Mouse (Mus musculus) neural tube, embryonic 12.5 days (tissue): Measurements from ENCODE around the gene Slc39a5. TPM values are rescaled to one million over a fixed set of nuclear protein-coding genes. Genes with fewer than 3 reads are reported as not detected.

Experiments used
- microRNA-seq: library from miRNA; unstranded; fragments of <30 nt; microRNA quantifications from one replicate; pipeline ENCODE4, GENCODE M21; 2017
- polyA plus RNA-seq: library from polyadenylated mRNA; unstranded; fragments of >200 nt; fragmentation: Nextera tagmentation; extraction: Ambion mirVana; gene quantifications from 2 replicates; pipeline ENCODE4 v1.2.1, GENCODE M21; 2016

The Slc39a5 gene
- polyA plus RNA-seq, 1 experiment from 2014 or later, result not detected

Small RNAs within 50 kb of the gene (microRNA-seq; reads per million reads assigned to microRNA genes)
- gene Gm25361 (not detected), gene Gm26308 (not detected), gene Mir6914 (not detected), gene Mir6915 (1.1 reads per million)

Other genes with a start within 250 kb of the Slc39a5 start
- gene Rbms2, start 220.9 kb downstream of the Slc39a5 start, polyA plus RNA-seq, result 17.2 and 20.0 TPM in 2 replicates
- gene Gls2, start 206.8 kb downstream of the Slc39a5 start, polyA plus RNA-seq, result 1.00 and 1.5 TPM in 2 replicates
- 21.8 and 21.9 TPM in 2 replicates for gene Spryd4, start 189.4 kb downstream of the Slc39a5 start, polyA plus RNA-seq
- not detected in 2 replicates for gene Mip, start 175.4 kb downstream of the Slc39a5 start, polyA plus RNA-seq
- 48.6 and 50.6 TPM in 2 replicates for gene Timeless, start 169.2 kb downstream of the Slc39a5 start, polyA plus RNA-seq
- gene Apon, start 147.1 kb downstream of the Slc39a5 start, polyA plus RNA-seq, result 0.18 and 0.49 TPM in 2 replicates
- gene Apof, start 132.6 kb downstream of the Slc39a5 start, polyA plus RNA-seq, result not detected in 2 replicates
- gene Stat2, start 130.7 kb downstream of the Slc39a5 start, polyA plus RNA-seq, result 23.3 and 25.6 TPM in 2 replicates
- gene Il23a, start 102.5 kb downstream of the Slc39a5 start, polyA plus RNA-seq, result 0.28 TPM in 1 of 2 replicates, not detected in the other
- 31.5 and 33.0 TPM in 2 replicates for gene Pan2, start 97.9 kb downstream of the Slc39a5 start, polyA plus RNA-seq
- gene Cnpy2, start 78.8 kb downstream of the Slc39a5 start, polyA plus RNA-seq, result 212 and 230 TPM in 2 replicates
- 221 and 230 TPM in 2 replicates for gene Cs, start 63.5 kb downstream of the Slc39a5 start, polyA plus RNA-seq
- 33.3 and 35.2 TPM in 2 replicates for gene Coq10a, start 32.2 kb downstream of the Slc39a5 start, polyA plus RNA-seq
- gene Ankrd52, start 24.1 kb downstream of the Slc39a5 start, polyA plus RNA-seq, result 10.2 and 13.2 TPM in 2 replicates
- 109 and 115 TPM in 2 replicates for gene Nabp2, start 10.3 kb upstream of the Slc39a5 start, polyA plus RNA-seq
- gene Rnf41, start 10.4 kb upstream of the Slc39a5 start, polyA plus RNA-seq, result 61.3 and 61.4 TPM in 2 replicates
- 174 and 177 TPM in 2 replicates for gene Smarcc2, start 58.0 kb upstream of the Slc39a5 start, polyA plus RNA-seq
- gene Myl6, start 92.9 kb upstream of the Slc39a5 start, polyA plus RNA-seq, result 879 and 909 TPM in 2 replicates
- 3.1 and 3.9 TPM in 2 replicates for gene Myl6b, start 97.5 kb upstream of the Slc39a5 start, polyA plus RNA-seq
- 38.3 and 45.3 TPM in 2 replicates for gene Esyt1, start 124.6 kb upstream of the Slc39a5 start, polyA plus RNA-seq
- gene Zc3h10, start 146.5 kb upstream of the Slc39a5 start, polyA plus RNA-seq, result 18.9 and 20.3 TPM in 2 replicates
- gene Rpl41, start 148.1 kb upstream of the Slc39a5 start, polyA plus RNA-seq, result 2,521 and 2,605 TPM in 2 replicates
- 155 and 156 TPM in 2 replicates for gene Pa2g4, start 164.8 kb upstream of the Slc39a5 start, polyA plus RNA-seq
- 14.6 and 16.0 TPM in 2 replicates for gene Erbb3, start 188.4 kb upstream of the Slc39a5 start, polyA plus RNA-seq
- 471 and 498 TPM in 2 replicates for gene Rps26, start 225.5 kb upstream of the Slc39a5 start, polyA plus RNA-seq
- gene Ikzf4, start 244.8 kb upstream of the Slc39a5 start, polyA plus RNA-seq, result 7.9 and 8.3 TPM in 2 replicates